In genomic region chr1:180747827-180748226, GRCm38 (mm10) we compare ENCODE assay signal across 20 mouse cellular contexts. TPM values are rescaled to one million over a fixed set of nuclear protein-coding genes. Genes with fewer than 3 reads are reported as not detected.
DNase-seq lines count a peak whose midpoint lies in the region; ATAC-seq and TF ChIP-seq lines count a peak whose summit lies in the region.
"Had no signal": no experiment of that assay in that cellular context is flagged by ENCODE, and none has a peak within 500 bp of the region (broad histone marks: within the 10 kb centered on the region; RNA-seq: fewer than 3 reads in every experiment).

No protein-coding gene starts in this region.

- no peak overlapping the region for H3K4me3 ChIP-seq in heart, embryonic 10.5 days
- H3K4me3 ChIP-seq in intestine, embryonic 16.5 days (ENCODE audit: low read length), result no peak overlapping the region
- H3K4me3 ChIP-seq in intestine, postnatal 0 days (ENCODE audit: low read depth, low read length), result no peak overlapping the region

- no peak overlapping the region for H3K27ac ChIP-seq in heart, embryonic 10.5 days
- no peak overlapping the region for H3K27ac ChIP-seq in intestine, embryonic 16.5 days (ENCODE audit: low read length)
- no peak overlapping the region for H3K27ac ChIP-seq in intestine, postnatal 0 days (ENCODE audit: low read depth, low read length)

- no peak for TF ChIP-seq CTCF in intestine, postnatal 0 days (IDR thresholded peaks at IDR 0.05; ENCODE audit: low read depth)

- DNase-seq in heart, adult 11 months, result peak; percentile 66
- no peak for DNase-seq in heart, embryonic 10.5 days (ENCODE audit: low spot score)
- DNase-seq: adrenal gland, adult 2 months; adrenal gland, adult 8-10 months; adrenal gland, postnatal 10 days; adrenal gland, postnatal 14 days; adrenal gland, postnatal 25 days; adrenal gland, postnatal 36 days; B cell, adult 2 months; cerebellum, adult 11 months; cerebellum, adult 11-12 months; cerebellum, adult 18-20 months had no signal

- no peaks in the 10 kb centered on the region for H3K27me3 ChIP-seq in heart, embryonic 10.5 days (ENCODE audit: insufficient read depth, poor library complexity, severe bottlenecking)
- H3K27me3 ChIP-seq in intestine, embryonic 16.5 days (replicated peaks; ENCODE audit: control insufficient read depth, insufficient read depth, low read length), result no peaks in the 10 kb centered on the region
- H3K27me3 ChIP-seq in intestine, postnatal 0 days (replicated peaks; ENCODE audit: control insufficient read depth, insufficient read depth, low read length), result no peaks in the 10 kb centered on the region
- H3K27me3 ChIP-seq: CH12.LX, Patski had no signal

- H3K36me3 ChIP-seq in heart, embryonic 10.5 days, result peaks cover 79% of the 10 kb centered on the region
- peaks cover 29% of the 10 kb centered on the region for H3K36me3 ChIP-seq in intestine, embryonic 16.5 days (ENCODE audit: control insufficient read depth, insufficient read depth, low read length)
- H3K36me3 ChIP-seq in intestine, postnatal 0 days (ENCODE audit: control insufficient read depth, insufficient read depth), result peaks cover 65% of the 10 kb centered on the region

- peak; percentile 56; the same call in 1 of the 2 replicates for ATAC-seq in intestine, embryonic 16.5 days
- no peak for ATAC-seq in intestine, postnatal 0 days
- ATAC-seq: activated CD4-positive, CD25-positive, alpha-beta regulatory T cell, adult 4 months; CD4-positive, CD25-positive, alpha-beta regulatory T cell, adult 4 months; Patski had no signal

- no peaks in the 10 kb centered on the region for H3K4me1 ChIP-seq in heart, embryonic 10.5 days
- no peaks in the 10 kb centered on the region for H3K4me1 ChIP-seq in intestine, embryonic 16.5 days (ENCODE audit: control insufficient read depth, insufficient read depth, low read length)
- H3K4me1 ChIP-seq in intestine, postnatal 0 days (replicated peaks; ENCODE audit: control insufficient read depth, insufficient read depth, low read length), result no peaks in the 10 kb centered on the region

- no peak overlapping the region for H3K4me2 ChIP-seq in intestine, embryonic 16.5 days (ENCODE audit: low read depth, low read length)
- H3K4me2 ChIP-seq in intestine, postnatal 0 days (replicated peaks; ENCODE audit: low read depth), result no peak overlapping the region

- no peaks in the 10 kb centered on the region for H3K9me3 ChIP-seq in heart, embryonic 10.5 days
- no peaks in the 10 kb centered on the region for H3K9me3 ChIP-seq in intestine, embryonic 16.5 days (ENCODE audit: control insufficient read depth, low read length)
- no peaks in the 10 kb centered on the region for H3K9me3 ChIP-seq in intestine, postnatal 0 days (ENCODE audit: control insufficient read depth)
- H3K9me3 ChIP-seq: G1E had no signal

- H3K9ac ChIP-seq in intestine, embryonic 16.5 days (ENCODE audit: low read depth, low read length), result no peak overlapping the region
- H3K9ac ChIP-seq in intestine, postnatal 0 days (ENCODE audit: low read depth, low read length), result no peak overlapping the region

RNA-seq across cellular contexts. Expression of gene Acbd3, which starts 22.0 kb away (rescaled TPM):
- 20.5 and 24.5 TPM in 2 replicates for polyA plus RNA-seq in heart, embryonic 10.5 days (2016; fragmentation: Nextera tagmentation; extraction: Ambion mirVana)
- 17.1 and 17.5 TPM in 2 replicates for polyA plus RNA-seq in intestine, embryonic 16.5 days (2015; fragmentation: Nextera tagmentation; extraction: Ambion mirVana)
- 16.9 and 18.4 TPM in 2 replicates for polyA plus RNA-seq in intestine, postnatal 0 days (2015; fragmentation: Nextera tagmentation; extraction: Ambion mirVana)

RNA-seq across cellular contexts. Expression of gene Mixl1, which starts 51.0 kb away (rescaled TPM):
- 0.26 and 0.62 TPM in 2 replicates for polyA plus RNA-seq in heart, embryonic 10.5 days (2016; fragmentation: Nextera tagmentation; extraction: Ambion mirVana)
- 0.05 and 0.10 TPM in 2 replicates for polyA plus RNA-seq in intestine, embryonic 16.5 days (2015; fragmentation: Nextera tagmentation; extraction: Ambion mirVana)
- polyA plus RNA-seq in intestine, postnatal 0 days (2015; fragmentation: Nextera tagmentation; extraction: Ambion mirVana), result not detected in 2 replicates
- polyA plus RNA-seq: activated CD4-positive, CD25-positive, alpha-beta regulatory T cell, adult 4 months; C2C12; G1E; Patski had no signal
